Mouse (Mus musculus) kidney, embryonic 15.5 days (tissue): ENCODE data around the gene Adamts12. TPM values are rescaled to one million over a fixed set of nuclear protein-coding genes. Genes with fewer than 3 reads are reported as not detected.

Source experiments
- ATAC-seq: fragments of 200-750 bp; cut with Nextera tagmentation; replicated peaks from 2 replicates; pipeline ENCODE4 v1.8.0; 2017; ENCODE audit warnings: moderate TSS enrichment; ENCODE audit not compliant: low FRiP score
- H3K27ac ChIP-seq: fragments of 300-500 bp; sonication (generic); 2 replicates; pipeline ENCODE4 v1.5.1; 2015; ENCODE audit warnings: mild to moderate bottlenecking, inconsistent platforms
- H3K27me3 ChIP-seq: fragments of 300-500 bp; sonication (generic); 2 replicates; pipeline ENCODE4 v1.6.1; 2015; ENCODE audit warnings: inconsistent platforms
- H3K36me3 ChIP-seq: fragments of 300-500 bp; sonication (generic); 2 replicates; pipeline ENCODE4 v1.6.1; 2015; ENCODE audit warnings: inconsistent platforms
- H3K4me1 ChIP-seq: fragments of 300-500 bp; sonication (generic); 2 replicates; pipeline ENCODE4 v1.6.1; 2015; ENCODE audit warnings: inconsistent platforms
- H3K4me2 ChIP-seq: fragments of 300-500 bp; sonication (generic); 2 replicates; pipeline ENCODE4 v1.6.1; 2015; ENCODE audit warnings: moderate library complexity, mild to moderate bottlenecking, inconsistent platforms
- H3K4me3 ChIP-seq: fragments of 300-500 bp; sonication (generic); replicated peaks from 2 replicates; pipeline ENCODE4 v1.5.1; 2015; ENCODE audit warnings: mild to moderate bottlenecking, inconsistent platforms
- H3K9ac ChIP-seq: fragments of 300-500 bp; sonication (generic); 2 replicates; pipeline ENCODE4 v1.6.1; 2015; ENCODE audit warnings: mild to moderate bottlenecking, inconsistent platforms
- H3K9me3 ChIP-seq: fragments of 300-500 bp; sonication (generic); replicated peaks from 2 replicates; pipeline ENCODE4 v1.6.1; 2016; ENCODE audit warnings: inconsistent platforms
- WGBS: fragments of 180-500 bp; shearing (Covaris S2); methylation state at CpG from one replicate; pipeline ENCODE4 v1.1.7; 2015; ENCODE audit warnings: mixed read lengths; 5-methylcytosine and 5-hydroxymethylcytosine counted together
- polyA plus RNA-seq: library from polyadenylated mRNA; unstranded; fragments of >200 nt; fragmentation: Nextera tagmentation; extraction: Ambion mirVana; gene quantifications from 2 replicates; pipeline ENCODE4 v1.2.1, GENCODE M21; 2015

Adamts12 gene
- polyA plus RNA-seq, 1 experiment from 2014 or later: 4.0 TPM

- Histone ChIP-seq H3K4me3 (no peak overlapping the region), H3K36me3 (no peaks in the 10 kb centered on the region), H3K4me1 (no peaks in the 10 kb centered on the region), H3K9me3 (no peaks in the 10 kb centered on the region), H3K27me3 (no peaks in the 10 kb centered on the region), H3K27ac (no peak overlapping the region), H3K4me2 (no peak overlapping the region), H3K9ac (no peak overlapping the region)
- no peak for ATAC-seq
- WGBS: 96% methylated on average over 2 of the region's 2 CpGs
Measured at GRCm38 (mm10) chr15:11357501-11357900, 292.9 kb downstream of the Adamts12 start.

GRCm38 (mm10) chr15:11360888-11361287, 296.3 kb downstream of the Adamts12 start:
- H3K4me1 ChIP-seq: no peaks in the 10 kb centered on the region
- no peaks in the 10 kb centered on the region for H3K36me3 ChIP-seq
- no peaks in the 10 kb centered on the region for H3K27me3 ChIP-seq
- H3K4me3 ChIP-seq: no peak overlapping the region
- no peak overlapping the region for H3K9ac ChIP-seq
- H3K4me2 ChIP-seq: no peak overlapping the region
- 76% methylated on average over 1 of the region's 1 CpGs for WGBS
- ATAC-seq: no peak
- H3K27ac ChIP-seq: no peak overlapping the region
- H3K9me3 ChIP-seq: no peaks in the 10 kb centered on the region

- Histone ChIP-seq H3K27ac (no peak overlapping the region), H3K36me3 (no peaks in the 10 kb centered on the region), H3K9ac (no peak overlapping the region), H3K4me1 (no peaks in the 10 kb centered on the region), H3K27me3 (no peaks in the 10 kb centered on the region), H3K4me2 (no peak overlapping the region), H3K9me3 (no peaks in the 10 kb centered on the region), H3K4me3 (no peak overlapping the region)
- 73% methylated on average over 5 of the region's 5 CpGs for WGBS
- no peak for ATAC-seq
Measured at GRCm38 (mm10) chr15:11361824-11362223, 297.2 kb downstream of the Adamts12 start.

GRCm38 (mm10) chr15:11364112-11364511, 299.5 kb downstream of the Adamts12 start:
- ATAC-seq: no peak; the same call in 1 of the 2 replicates
- no peaks in the 10 kb centered on the region for H3K4me1 ChIP-seq
- H3K4me2 ChIP-seq: no peak overlapping the region
- no peaks in the 10 kb centered on the region for H3K36me3 ChIP-seq
- WGBS: 45% methylated on average over 2 of the region's 2 CpGs
- H3K9ac ChIP-seq: no peak overlapping the region
- H3K27me3 ChIP-seq: no peaks in the 10 kb centered on the region
- H3K27ac ChIP-seq: no peak overlapping the region
- H3K9me3 ChIP-seq: no peaks in the 10 kb centered on the region
- H3K4me3 ChIP-seq: no peak overlapping the region

- H3K9me3 ChIP-seq: no peaks in the 10 kb centered on the region
- no peak overlapping the region for H3K4me2 ChIP-seq
- H3K4me3 ChIP-seq: no peak overlapping the region
- H3K4me1 ChIP-seq: no peaks in the 10 kb centered on the region
- no peak for ATAC-seq
- 97% methylated on average over 1 of the region's 1 CpGs for WGBS
- H3K27ac ChIP-seq: no peak overlapping the region
- H3K9ac ChIP-seq: no peak overlapping the region
- no peaks in the 10 kb centered on the region for H3K36me3 ChIP-seq
- no peaks in the 10 kb centered on the region for H3K27me3 ChIP-seq
Measured at GRCm38 (mm10) chr15:11364795-11365194, 300.2 kb downstream of the Adamts12 start.

- no peak for ATAC-seq
- WGBS: 72% methylated on average over 3 of the region's 3 CpGs
- Histone ChIP-seq H3K4me2 (no peak overlapping the region), H3K27ac (no peak overlapping the region), H3K27me3 (no peaks in the 10 kb centered on the region), H3K4me3 (no peak overlapping the region), H3K36me3 (no peaks in the 10 kb centered on the region), H3K9me3 (no peaks in the 10 kb centered on the region), H3K9ac (no peak overlapping the region), H3K4me1 (no peaks in the 10 kb centered on the region)
Measured at GRCm38 (mm10) chr15:11369572-11369971, 305.0 kb downstream of the Adamts12 start.

- no peak for ATAC-seq
- H3K27me3 ChIP-seq: no peaks in the 10 kb centered on the region
- WGBS: 81% methylated on average over 7 of the region's 7 CpGs
- H3K9ac ChIP-seq: no peak overlapping the region
- H3K36me3 ChIP-seq: no peaks in the 10 kb centered on the region
- H3K4me1 ChIP-seq: no peaks in the 10 kb centered on the region
- H3K4me2 ChIP-seq: no peak overlapping the region
- no peak overlapping the region for H3K4me3 ChIP-seq
- H3K9me3 ChIP-seq: no peaks in the 10 kb centered on the region
- no peak overlapping the region for H3K27ac ChIP-seq
Measured at GRCm38 (mm10) chr15:11370477-11371085, 306.0 kb downstream of the Adamts12 start.

- Histone ChIP-seq H3K27me3 (no peaks in the 10 kb centered on the region), H3K9me3 (no peaks in the 10 kb centered on the region), H3K4me2 (no peak overlapping the region), H3K4me1 (0 out of 2 replicates have a peak, but pooled peaks cover 3% of the 10 kb centered on the region), H3K9ac (no peak overlapping the region), H3K36me3 (peaks cover 25% of the 10 kb centered on the region), H3K27ac (no peak overlapping the region), H3K4me3 (no peak overlapping the region)
- no peak for ATAC-seq
- 74% methylated on average over 8 of the region's 8 CpGs for WGBS
Measured at GRCm38 (mm10) chr15:11379431-11380086, 315.0 kb downstream of the Adamts12 start.

- no peak overlapping the region for H3K4me2 ChIP-seq
- no peak overlapping the region for H3K9ac ChIP-seq
- H3K9me3 ChIP-seq: no peaks in the 10 kb centered on the region
- H3K27me3 ChIP-seq: no peaks in the 10 kb centered on the region
- ATAC-seq: no peak
- peaks cover 31% of the 10 kb centered on the region for H3K36me3 ChIP-seq
- WGBS: 44% methylated on average over 8 of the region's 8 CpGs
- 0 out of 2 replicates have a peak, but pooled peaks cover 3% of the 10 kb centered on the region for H3K4me1 ChIP-seq
- no peak overlapping the region for H3K27ac ChIP-seq
- H3K4me3 ChIP-seq: no peak overlapping the region
Measured at GRCm38 (mm10) chr15:11380087-11380530, 315.5 kb downstream of the Adamts12 start.

- 85% methylated on average over 8 of the region's 8 CpGs for WGBS
Measured at GRCm38 (mm10) chr15:11380616-11381015, 316.0 kb downstream of the Adamts12 start.

GRCm38 (mm10) chr15:11382585-11382984, 318.0 kb downstream of the Adamts12 start:
- no peaks in the 10 kb centered on the region for H3K27me3 ChIP-seq
- 84% methylated on average over 12 of the region's 12 CpGs for WGBS
- H3K4me3 ChIP-seq: no peak overlapping the region
- no peak for ATAC-seq
- no peaks in the 10 kb centered on the region for H3K9me3 ChIP-seq
- H3K36me3 ChIP-seq: peaks cover 55% of the 10 kb centered on the region
- no peak overlapping the region for H3K4me2 ChIP-seq
- no peak overlapping the region for H3K9ac ChIP-seq
- no peak overlapping the region for H3K27ac ChIP-seq
- 0 out of 2 replicates have a peak, but pooled peaks cover 3% of the 10 kb centered on the region for H3K4me1 ChIP-seq

More at GRCm38 (mm10) chr15:11380616-11381015, 316.0 kb downstream of the Adamts12 start:
- H3K9ac ChIP-seq: no peak overlapping the region
- H3K36me3 ChIP-seq: peaks cover 36% of the 10 kb centered on the region
- ATAC-seq: no peak
- H3K4me2 ChIP-seq: no peak overlapping the region
- no peak overlapping the region for H3K4me3 ChIP-seq
- H3K27ac ChIP-seq: no peak overlapping the region
- H3K4me1 ChIP-seq: 0 out of 2 replicates have a peak, but pooled peaks cover 3% of the 10 kb centered on the region
- H3K9me3 ChIP-seq: no peaks in the 10 kb centered on the region
- no peaks in the 10 kb centered on the region for H3K27me3 ChIP-seq

- H3K27ac ChIP-seq: no peak overlapping the region
- no peaks in the 10 kb centered on the region for H3K9me3 ChIP-seq
- peaks cover 67% of the 10 kb centered on the region for H3K36me3 ChIP-seq
- H3K4me3 ChIP-seq: no peak overlapping the region
- H3K9ac ChIP-seq: no peak overlapping the region
- no peak for ATAC-seq
- H3K27me3 ChIP-seq: no peaks in the 10 kb centered on the region
- 0 out of 2 replicates have a peak, but pooled peaks cover 3% of the 10 kb centered on the region for H3K4me1 ChIP-seq
- 94% methylated on average over 21 of the region's 21 CpGs for WGBS
- no peak overlapping the region for H3K4me2 ChIP-seq
Measured at GRCm38 (mm10) chr15:11383796-11384195, 319.2 kb downstream of the Adamts12 start.
